Mouse (Mus musculus) left cerebral cortex, postnatal 4 days (tissue): ENCODE data around the gene Otc. TPM values are rescaled to one million over a fixed set of nuclear protein-coding genes. Genes with fewer than 3 reads are reported as not detected.

Experiments used
- total RNA-seq, 2 experiments: library from RNA; stranded (reverse); gene quantifications; 2 replicates each; pipeline ENCODE4 v1.2.3; 2021

Gene Otc
- total RNA-seq, 2 experiments from 2014 or later: not detected

Other genes starting within 250 kb of the Otc start
- 1 to 10 TPM; 2.1 to 2.2 TPM for gene Srpx, start 134.6 kb upstream of the Otc start, total RNA-seq
- 10 to 100 TPM; 29.0 to 31.3 TPM for gene Rpgr, start 35.4 kb upstream of the Otc start, total RNA-seq
- 100 to 1,000 TPM; 388 to 395 TPM for gene Tspan7, start 232.9 kb downstream of the Otc start, total RNA-seq